Mouse (Mus musculus) myocyte (in vitro differentiated cells): Measurements from ENCODE around the gene Cyp2s1.

Source experiments
- E2F4 ChIP-seq: IDR thresholded peaks from one replicate; pipeline ENCODE4 v1.6.1; 2011; ENCODE audit warnings: mild to moderate bottlenecking, control low read depth, moderate library complexity; ENCODE audit not compliant: insufficient read depth
- MYOG ChIP-seq, 3 experiments: IDR thresholded peaks; one replicate each; pipeline ENCODE4 v1.6.1; 2011; ENCODE audit warnings: control low read depth in 2 of 3, low read depth in 2 of 3, mild to moderate bottlenecking in 2 of 3; ENCODE audit not compliant: insufficient read length in 2 of 3, control insufficient read depth in 1 of 3, insufficient read depth in 1 of 3
- POLR2A ChIP-seq: IDR thresholded peaks from one replicate; pipeline ENCODE4 v1.6.1; 2011; ENCODE audit warnings: low read depth, mild to moderate bottlenecking, control low read depth, moderate library complexity; ENCODE audit not compliant: insufficient read length
- POLR2AphosphoS2 ChIP-seq: IDR thresholded peaks from one replicate; pipeline ENCODE4 v1.6.1; 2011; ENCODE audit warnings: low read depth, control low read depth; ENCODE audit not compliant: insufficient read length
- TCF3 ChIP-seq: IDR thresholded peaks from one replicate; pipeline ENCODE4 v1.6.1; 2011; ENCODE audit warnings: low read depth, control low read depth; ENCODE audit not compliant: insufficient read length
- USF1 ChIP-seq: IDR thresholded peaks from one replicate; pipeline ENCODE4 v1.6.1; 2011; ENCODE audit warnings: low read depth, mild to moderate bottlenecking, control low read depth, moderate library complexity

- no peak for TF ChIP-seq TCF3
- TF ChIP-seq USF1 = no peak
- TF ChIP-seq MYOG (IDR thresholded peaks at IDR 0.05; ENCODE audit: control insufficient read depth in 1 of 3, insufficient read depth in 1 of 3, insufficient read length in 2 of 3, low read depth in 2 of 3) = no peak
- TF ChIP-seq POLR2A = no peak
- TF ChIP-seq POLR2AphosphoS2 = no peak
- no peak for TF ChIP-seq E2F4
These were observed 10.9 kb downstream of the Cyp2s1 start for GRCm38 (mm10) chr7:25805631-25806343.
